Mouse (Mus musculus): ENCODE results near the gene Ick.

Ick gene

DNA sequence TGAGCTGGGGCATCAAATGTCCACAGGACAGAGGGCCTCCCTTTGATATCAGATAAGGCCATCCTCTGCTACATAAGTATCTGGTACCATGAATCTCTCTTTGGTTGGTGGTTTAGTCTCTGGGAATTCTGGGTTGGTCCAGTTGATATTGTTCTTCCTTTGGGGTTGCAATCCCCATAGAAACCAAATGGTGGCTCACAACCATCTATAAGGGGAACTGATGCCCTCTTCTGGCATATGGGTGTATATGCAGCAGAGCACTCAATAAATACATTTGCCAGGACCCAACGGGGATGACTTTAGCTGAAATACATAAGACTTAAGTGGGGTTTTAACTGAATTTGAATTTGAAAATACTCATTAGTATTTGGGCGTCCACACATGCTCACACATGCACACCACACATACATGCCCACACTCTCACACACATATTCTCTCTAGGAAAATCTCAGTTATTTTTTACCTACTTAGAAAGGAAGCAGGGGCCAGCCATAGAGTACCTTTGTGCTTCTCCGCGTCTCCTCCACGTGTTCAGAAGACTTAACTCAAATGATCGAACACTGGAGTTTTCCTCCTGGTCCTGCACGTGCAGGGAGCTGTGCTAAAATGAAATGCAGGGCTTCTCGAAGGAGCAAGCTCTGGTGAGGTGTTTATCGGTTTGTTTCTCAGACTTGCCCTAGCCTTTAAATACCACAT is 85.1 kb downstream of the Ick start:
- peak; percentile 87 for DNase-seq (ENCODE audit: low read depth)

- DNase-seq (ENCODE audit: low read depth), result no peak
Observed at GRCm38 (mm10) chr9:78195034-78195433, 86.0 kb downstream of the Ick start.

DNA sequence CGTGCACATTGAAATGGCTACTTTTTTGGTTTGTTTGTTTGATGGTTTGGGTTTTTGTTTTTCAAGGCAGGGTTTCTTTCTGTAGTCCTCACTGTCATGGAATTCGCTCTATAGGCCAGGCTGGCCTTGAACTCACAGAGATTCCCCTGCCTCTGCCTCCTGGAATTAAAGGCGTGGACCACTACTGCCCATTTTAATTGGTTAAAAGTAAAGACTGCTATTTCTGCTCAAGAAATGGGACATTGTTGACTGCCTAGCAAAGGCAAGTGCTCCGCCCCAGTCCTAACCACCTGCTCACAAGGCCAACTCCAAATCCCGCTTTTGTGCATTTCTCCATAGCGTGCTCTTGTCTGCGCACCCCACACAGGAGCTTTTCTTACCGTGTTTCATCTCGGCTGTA is 88.8 kb downstream of the Ick start:
- no peak for DNase-seq (ENCODE audit: low read depth)

- no peak for DNase-seq (ENCODE audit: low read depth)
Observed at GRCm38 (mm10) chr9:78204194-78204593, 95.2 kb downstream of the Ick start.

DNA sequence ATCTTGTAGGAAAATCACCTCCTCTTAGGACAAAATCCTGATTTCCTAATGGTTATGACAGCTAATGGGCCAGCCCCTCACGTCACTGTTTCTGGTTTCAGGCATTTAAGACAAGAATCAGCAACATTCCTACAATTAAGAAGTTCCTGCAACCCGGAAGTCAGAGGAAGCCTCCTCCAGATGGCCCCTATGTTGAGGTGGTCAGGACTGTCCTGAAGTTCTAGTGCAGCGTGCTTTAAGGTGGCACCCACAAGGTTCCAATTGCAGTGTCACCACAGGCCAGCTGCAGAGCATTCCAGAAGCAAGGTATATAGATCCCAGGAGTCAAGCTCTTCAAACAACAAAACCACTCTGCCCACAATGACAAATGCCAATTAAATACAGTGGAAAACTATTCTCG is 100.0 kb downstream of the Ick start:
- DNase-seq (ENCODE audit: low read depth), result no peak

GRCm38 (mm10) chr9:78210079-78210478 is 101.1 kb downstream of the Ick start:
- DNase-seq (ENCODE audit: low read depth), result no peak

GRCm38 (mm10) chr9:78210821-78211220 is 101.8 kb downstream of the Ick start:
- no peak for DNase-seq (ENCODE audit: low read depth)

GRCm38 (mm10) chr9:78211521-78211920 is 102.5 kb downstream of the Ick start:
- no peak for DNase-seq (ENCODE audit: low read depth)

DNA sequence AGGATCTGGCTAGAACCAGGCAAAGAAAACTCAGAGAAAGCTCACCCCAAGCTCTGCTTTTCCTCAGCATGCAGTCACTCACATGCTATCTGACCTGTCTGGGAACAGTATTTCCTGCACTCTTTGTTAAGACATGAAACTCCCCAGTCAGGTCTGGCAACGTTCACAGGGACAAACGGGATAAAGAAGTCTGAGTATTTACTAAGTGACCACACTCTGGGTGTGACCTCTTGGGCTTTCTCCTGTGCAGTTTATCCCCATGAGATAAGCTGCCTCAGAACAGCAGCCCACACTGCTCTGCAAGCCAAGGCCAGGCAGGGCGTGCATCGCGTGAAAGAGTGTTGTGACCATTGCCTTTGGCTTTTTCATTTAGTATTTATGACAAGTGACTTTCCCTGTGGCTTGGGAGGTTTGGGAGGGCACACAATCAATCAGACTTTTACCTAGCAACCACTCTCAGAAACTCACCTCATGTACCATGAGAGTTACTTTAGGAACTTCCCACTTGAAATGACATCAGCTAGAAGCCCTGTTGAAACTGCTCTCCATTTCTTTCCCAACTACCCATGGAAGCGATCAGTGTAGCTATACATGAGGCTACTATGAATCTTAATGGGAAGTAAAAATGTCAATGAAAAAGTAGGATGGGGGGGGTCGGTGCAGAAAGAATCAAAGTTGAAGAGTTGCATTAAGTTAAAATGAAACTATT is 103.5 kb downstream of the Ick start:
- no peak for DNase-seq (ENCODE audit: low read depth)

DNA sequence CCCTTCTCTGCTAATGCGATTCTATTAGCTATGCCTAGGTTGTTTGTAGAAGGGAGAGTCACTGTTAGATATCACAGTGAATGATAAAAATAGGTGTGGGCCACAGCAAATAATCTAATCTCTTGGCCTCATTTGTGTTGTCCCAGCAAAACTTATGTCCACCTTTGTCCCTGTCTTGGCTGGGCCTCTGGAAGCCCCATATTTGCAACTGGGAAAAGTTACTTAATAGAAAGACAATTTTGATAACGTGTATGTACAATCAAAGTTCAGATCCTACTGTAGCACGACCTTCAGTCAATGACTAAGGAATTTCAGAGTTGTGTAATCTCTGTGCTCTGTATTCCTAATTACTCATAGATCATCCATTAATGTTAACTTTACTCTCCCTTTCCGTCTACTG is 108.1 kb downstream of the Ick start:
- DNase-seq (ENCODE audit: low read depth), result no peak
